Mouse (Mus musculus): ENCODE results near the gene Ano7.

- TF ChIP-seq CTCF (IDR thresholded peaks at IDR 0.05; ENCODE audit: borderline replicate concordance, control insufficient read depth, extremely low read depth, insufficient read depth, low read length, poor library complexity) (no peak), POLR2A (IDR thresholded peaks at IDR 0.05; ENCODE audit: control insufficient read depth, extremely low read depth, insufficient read depth, low read length, poor library complexity) (no peak)
Measured at GRCm38 (mm10) chr1:93403403-93403802, 29.7 kb downstream of the Ano7 start.

Measured in thymus, adult 2 months (tissue).